Mouse (Mus musculus): ENCODE data around the gene Zbtb3.
"Not testable (repeated sequence)": the region's sequence is repeated elsewhere in the genome, so short reads cannot be mapped to it uniquely, and the experiment has no call there.

The Zbtb3 gene

GRCm38 (mm10) chr19:8803879-8804660 lies 1.7 kb downstream of the Zbtb3 start:
- no peak for DNase-seq (ENCODE audit: low spot score)

DNA sequence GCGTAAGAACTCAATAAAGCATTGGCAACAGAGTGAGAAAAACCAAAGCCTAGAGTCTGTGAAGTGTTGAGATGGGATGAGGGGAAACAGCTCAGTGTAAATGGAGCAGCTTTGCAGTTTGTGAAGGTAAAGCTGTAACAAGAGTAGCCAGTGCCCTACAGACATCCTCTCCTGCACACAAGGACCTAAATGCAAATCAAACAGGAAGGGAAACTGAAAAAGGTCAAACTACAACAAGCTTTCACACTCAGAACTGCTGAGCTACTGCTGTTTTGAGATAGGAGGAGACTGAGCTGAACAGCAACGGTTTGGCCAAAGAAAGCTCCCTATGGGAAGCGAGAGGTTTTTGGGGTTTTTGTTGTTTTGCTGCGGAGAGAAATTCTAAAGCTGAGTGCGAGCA lies 4.5 kb downstream of the Zbtb3 start:
- no peak for DNase-seq (ENCODE audit: low spot score)

DNA sequence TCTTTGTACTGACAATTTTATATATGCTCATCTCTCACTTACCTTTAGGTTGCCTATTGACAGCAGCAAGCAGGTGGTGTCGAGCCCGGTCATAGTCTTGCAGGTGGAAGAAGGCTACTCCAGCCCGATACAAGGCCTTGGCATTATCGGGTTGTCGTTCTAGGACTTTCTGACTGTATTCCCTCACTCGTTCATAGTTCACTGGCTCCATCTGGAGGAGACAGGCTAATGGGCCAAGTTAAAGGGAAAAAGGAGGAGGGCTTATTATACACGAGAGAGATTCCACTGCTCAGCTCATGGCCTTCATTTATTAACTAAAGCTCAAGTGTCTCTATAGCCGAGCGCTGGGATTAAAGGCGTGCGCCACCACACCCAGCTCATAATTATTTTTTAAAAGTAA lies 13.5 kb downstream of the Zbtb3 start:
- DNase-seq (ENCODE audit: low spot score): no peak

GRCm38 (mm10) chr19:8817001-8817400 lies 14.6 kb downstream of the Zbtb3 start:
- no peak for DNase-seq (ENCODE audit: low spot score)

DNA sequence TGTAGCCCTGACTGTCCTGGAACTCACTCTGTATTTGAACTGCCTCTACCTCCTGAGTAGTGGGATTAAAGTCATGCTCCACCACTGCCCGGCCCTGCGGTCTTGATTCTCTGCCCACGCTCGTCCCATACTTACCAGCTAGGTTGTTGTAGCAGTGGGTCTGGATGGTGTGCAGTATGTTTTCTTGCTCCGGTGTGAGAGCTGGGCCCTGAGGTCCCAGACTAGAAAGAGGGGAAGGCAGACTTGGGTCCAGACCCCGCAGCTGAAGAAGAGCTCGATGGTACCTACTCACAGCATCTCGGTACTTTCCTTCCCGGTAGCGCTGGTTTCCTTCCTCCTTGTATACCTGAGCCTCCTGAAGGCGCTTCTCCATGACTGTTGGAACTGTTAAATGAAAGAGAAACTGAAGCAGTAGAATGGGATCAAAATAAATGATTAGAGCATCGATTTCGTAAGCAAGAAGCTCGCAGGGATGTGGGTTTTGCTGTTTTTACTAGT lies 16.0 kb downstream of the Zbtb3 start:
- DNase-seq (ENCODE audit: low spot score): no peak

GRCm38 (mm10) chr19:8818801-8819595 lies 16.6 kb downstream of the Zbtb3 start, which contains the start of gene Ttc9c:
Gene Ttc9c, minus strand, starts transcription at chr19:8819333.
- DNase-seq (ENCODE audit: low spot score): peak; percentile 96

DNA sequence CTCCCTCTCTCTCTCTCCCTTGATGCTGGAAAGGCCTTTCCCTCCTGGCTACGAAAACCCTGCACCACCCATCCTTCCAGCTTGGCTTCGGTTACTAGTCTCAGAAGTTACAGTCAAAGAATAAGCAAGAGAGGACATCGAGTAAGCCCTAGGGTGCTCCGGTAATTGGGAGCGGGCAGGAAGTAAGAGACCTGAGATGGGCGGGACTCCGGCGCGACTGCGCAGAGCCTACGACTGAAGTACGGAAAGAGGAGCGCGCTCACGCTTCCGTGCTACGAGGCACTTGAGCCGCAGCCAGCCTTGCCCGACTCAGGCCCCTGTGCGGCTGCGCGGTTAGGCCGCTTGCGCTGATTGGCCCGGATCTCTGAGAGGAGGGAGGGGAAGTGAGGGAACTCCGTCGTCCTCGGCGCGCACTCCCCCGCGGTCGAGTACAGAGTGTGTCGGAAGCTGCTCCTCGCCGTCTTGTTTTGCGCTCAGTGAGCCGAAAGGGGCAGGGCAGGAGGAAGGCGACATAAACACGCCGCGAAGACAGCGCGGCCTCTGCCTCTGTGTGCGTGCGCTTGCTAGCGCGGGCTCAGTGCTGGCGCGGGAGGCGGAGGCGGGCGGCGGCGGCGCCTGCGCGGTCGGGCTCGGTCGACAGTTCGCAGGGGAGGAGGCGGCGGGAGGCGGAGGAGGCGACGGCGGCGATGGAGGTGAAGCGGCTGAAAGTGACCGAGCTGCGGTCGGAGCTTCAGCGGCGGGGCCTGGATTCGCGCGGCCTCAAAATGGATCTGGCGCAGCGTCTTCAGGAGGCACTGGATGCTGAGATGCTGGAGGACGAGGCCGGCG lies 17.5 kb downstream of the Zbtb3 start, which contains the start of gene Hnrnpul2:
Gene Hnrnpul2 (plus strand): TSS at position 415 of the 828 bp plus-strand sequence.
- peak; percentile 95 for DNase-seq (ENCODE audit: low spot score)

- no peak for DNase-seq (ENCODE audit: low spot score)
Observed at GRCm38 (mm10) chr19:8820424-8820956, 18.1 kb downstream of the Zbtb3 start.

DNA sequence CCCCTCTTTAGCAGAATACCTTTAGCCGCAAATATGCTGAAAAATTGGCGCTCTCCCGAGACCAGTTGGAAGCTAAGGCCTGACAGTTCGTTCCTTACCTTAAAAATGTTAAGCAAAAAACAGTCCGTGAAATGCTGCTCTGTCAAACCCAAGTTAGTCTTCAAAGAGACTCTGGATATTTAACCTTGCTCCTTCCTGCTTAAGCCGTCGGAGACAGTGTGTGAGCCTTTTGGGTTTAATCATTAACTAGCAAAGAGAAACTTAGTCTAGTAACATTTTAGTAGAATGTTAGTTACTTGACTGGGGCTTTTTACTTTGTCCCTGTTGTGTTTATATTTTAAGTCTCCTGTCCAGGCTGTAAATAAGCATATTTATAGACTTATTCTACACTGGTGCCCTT lies 18.8 kb downstream of the Zbtb3 start:
- DNase-seq (ENCODE audit: low spot score): no peak

- DNase-seq (ENCODE audit: low spot score): no peak
Observed at GRCm38 (mm10) chr19:8822696-8823095, 20.3 kb downstream of the Zbtb3 start.

DNA sequence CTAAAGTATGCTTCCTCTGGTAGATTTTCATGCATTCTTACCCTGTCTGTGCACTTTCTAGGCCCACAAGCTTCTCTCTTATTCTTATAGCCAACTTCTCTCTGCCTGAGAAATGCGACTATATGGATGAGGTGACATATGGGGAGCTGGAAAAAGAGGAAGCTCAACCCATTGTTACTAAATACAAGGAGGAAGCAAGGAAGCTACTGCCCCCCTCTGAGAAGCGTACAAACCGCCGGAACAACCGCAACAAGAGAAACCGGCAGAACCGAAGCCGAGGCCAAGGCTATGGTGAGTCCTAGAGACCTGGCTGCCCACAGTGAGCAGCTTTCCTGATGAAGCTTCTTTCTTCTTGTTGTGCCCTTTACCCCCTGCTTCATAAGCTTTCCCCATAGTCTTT lies 27.3 kb downstream of the Zbtb3 start, which contains the start of gene AC129217.1:
Gene AC129217.1 (plus strand): TSS at position 114 of the 400 bp plus-strand sequence.
- no peak for DNase-seq (ENCODE audit: low spot score)

- DNase-seq (ENCODE audit: low spot score): no peak
Observed at GRCm38 (mm10) chr19:8830664-8831063, 28.3 kb downstream of the Zbtb3 start.

DNA sequence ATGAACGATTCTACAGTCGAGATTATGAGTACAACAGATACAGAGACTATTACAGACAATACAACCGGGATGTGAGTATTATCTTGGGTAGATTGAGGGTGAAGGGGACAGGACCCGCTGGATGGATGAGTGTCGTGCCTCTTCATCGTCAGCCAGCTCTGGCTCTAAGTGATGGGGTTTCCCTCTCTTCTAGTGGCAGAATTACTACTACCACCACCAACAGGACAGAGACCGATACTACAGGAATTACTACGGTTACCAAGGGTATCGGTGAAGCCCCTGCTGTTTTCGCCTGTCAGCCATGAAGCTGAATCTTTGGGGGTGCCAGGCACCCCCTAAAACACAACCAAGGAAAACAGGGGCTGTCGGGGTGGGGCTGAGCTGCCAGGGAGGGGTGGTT lies 28.9 kb downstream of the Zbtb3 start:
- DNase-seq (ENCODE audit: low spot score): no peak

DNA sequence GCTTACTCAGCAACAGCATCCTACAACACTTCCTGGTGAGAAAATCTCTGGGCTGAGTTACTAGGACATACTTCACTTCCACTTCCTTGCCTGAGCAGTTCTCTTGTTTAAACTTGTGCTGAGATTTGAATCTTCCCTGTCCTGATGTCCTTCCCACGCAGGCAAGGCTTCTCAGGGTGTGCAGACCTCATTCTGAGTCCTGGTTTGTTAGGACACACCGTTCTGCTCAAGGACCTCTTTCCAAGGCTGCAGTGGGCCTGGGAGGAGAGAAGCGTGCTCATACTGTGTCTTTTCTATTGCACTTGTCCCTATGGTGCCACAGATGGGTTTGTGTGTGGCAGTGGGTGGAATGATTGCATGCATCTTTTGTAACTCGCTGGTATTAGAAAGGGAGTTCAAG lies 30.6 kb downstream of the Zbtb3 start:
- no peak for DNase-seq (ENCODE audit: low spot score)

- DNase-seq (ENCODE audit: low spot score): not testable (repeated sequence)
Observed at GRCm38 (mm10) chr19:8836327-8836726, 34.0 kb downstream of the Zbtb3 start.

DNA sequence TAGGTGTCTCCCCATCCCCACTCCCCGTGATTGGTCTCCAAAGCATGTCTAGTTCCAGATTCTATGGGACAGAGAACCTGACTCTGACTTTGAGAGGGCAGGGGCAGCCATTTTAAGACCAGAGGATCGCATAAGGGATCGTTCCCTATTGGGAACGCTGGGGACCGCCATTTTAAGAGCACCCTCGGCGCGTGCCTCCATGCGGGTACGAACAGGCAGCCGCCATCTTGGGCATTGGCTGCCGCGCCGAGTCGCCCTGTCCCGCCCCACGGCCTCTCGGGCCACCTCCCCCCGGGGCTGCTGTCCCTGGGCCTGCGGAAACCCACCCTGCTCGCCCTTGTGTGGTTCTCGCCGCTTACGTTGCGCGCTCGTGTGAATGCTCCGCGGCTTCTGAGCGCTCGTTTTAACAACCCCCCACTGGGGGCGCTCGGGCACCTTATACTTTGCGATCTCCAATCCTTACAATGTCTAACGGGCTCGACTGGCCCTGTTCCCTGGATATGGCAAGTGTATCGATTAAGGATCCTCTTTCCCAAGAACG lies 35.0 kb downstream of the Zbtb3 start, which contains the start of gene Bscl2:
Gene Bscl2 (plus strand): TSS at position 217 of the 541 bp plus-strand sequence.
- DNase-seq (ENCODE audit: low spot score): peak; percentile 76

GRCm38 (mm10) chr19:8838041-8838730 lies 35.8 kb downstream of the Zbtb3 start:
- DNase-seq (ENCODE audit: low spot score): peak; percentile 24

DNA sequence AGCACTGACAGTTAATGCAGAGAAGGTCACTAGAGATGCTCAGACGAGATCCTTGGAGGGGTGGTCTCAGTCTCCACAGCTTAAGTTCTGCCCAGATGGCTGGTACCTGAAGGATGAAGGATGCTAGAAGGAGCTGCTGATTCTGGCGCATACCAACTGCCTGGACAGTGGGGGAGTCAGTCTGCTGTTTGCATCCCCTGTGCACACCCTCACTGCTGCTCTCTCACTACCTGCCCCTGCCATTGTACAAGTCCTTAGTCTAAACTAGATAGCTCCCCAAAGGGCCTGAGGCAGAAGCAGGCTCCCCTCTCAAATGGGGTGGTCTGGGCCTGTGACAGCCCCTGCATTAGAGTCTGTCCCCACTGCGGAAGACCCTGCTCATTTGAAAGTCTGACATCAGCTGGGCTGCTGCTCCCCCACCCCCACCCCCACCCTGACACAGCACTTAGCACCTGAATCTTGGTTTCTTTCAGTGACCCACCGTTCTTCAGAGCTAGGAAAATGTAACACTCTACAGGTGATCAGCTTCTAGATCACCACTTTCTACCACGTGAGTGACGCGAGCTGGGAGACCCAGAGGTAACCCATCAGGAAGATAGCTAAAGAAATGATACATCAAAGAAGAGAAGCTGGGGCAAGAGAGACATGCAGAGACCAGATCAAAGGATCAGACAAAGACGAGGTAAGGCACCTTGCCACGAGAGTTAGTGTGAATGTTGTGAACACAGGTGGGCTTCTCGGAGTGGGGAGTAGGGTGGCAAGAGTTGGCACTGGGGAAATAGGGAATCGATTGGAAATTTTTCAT lies 37.0 kb downstream of the Zbtb3 start, which contains the start of gene Gng3:
Gene Gng3 (minus strand): TSS at position 92 of the 805 bp plus-strand sequence.
- DNase-seq (ENCODE audit: low spot score): no peak

DNA sequence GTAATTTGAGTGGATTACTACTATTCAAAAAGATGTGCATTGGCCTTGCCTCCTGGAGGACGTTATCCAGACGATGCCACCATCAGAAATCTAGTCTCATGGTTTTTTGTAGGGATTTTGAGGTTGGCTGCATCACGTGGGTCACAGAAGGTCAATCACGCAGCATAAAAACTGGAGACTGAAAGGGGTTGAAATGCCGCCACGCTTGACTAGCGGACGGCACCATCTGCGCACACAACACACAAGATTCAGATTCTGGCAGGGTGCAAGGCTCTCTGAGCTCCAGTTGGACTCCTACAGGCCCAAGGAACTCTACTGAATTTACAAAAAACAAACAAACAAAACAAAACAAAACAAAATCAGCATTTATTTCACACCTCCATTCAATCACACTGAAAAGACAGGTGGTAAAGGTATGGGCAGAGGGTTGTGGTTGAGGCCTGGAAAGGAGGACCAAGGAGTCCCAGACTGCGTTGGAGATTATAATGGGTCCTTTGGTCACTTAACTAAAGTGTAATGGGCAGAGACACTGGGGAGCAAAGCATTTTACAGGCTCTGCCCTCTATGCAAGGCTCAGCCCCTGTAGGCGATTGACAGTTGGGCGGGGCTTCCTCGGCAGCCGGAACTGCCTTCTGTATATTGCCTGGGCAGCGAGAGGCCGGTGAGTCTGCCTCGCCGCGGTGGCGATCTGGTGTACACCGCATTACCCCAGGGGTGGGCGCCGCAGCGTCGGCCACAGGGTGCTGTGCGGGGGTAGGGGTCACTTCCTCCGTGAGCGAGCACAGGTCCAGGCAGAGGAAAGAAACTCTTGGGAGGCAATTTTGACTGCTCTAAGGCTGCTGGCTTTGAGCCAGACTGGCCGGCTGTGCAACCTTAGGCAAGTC lies 37.8 kb downstream of the Zbtb3 start:
- peak; percentile 71 for DNase-seq (ENCODE audit: low spot score)

Data from c-Kit-positive CD71-positive TER-119-positive erythroid progenitor cells, embryonic 14.5 days (primary cell).